Mouse (Mus musculus) liver, postnatal 0 days (tissue): ENCODE data around the gene Ifnab. TPM values are rescaled to one million over a fixed set of nuclear protein-coding genes. Genes with fewer than 3 reads are reported as not detected.

Experiments used
- ATAC-seq: fragments of 200-750 bp; cut with Nextera tagmentation; 2 replicates; pipeline ENCODE4 v1.8.0; 2017; ENCODE audit warnings: mild to moderate bottlenecking, moderate library complexity
- DNase-seq: peaks from one replicate; pipeline ENCODE4 v3.0.0-alpha.2; 2016
- H3K27ac ChIP-seq: fragments of 300-500 bp; sonication (generic); 2 replicates; pipeline ENCODE4 v1.5.1; 2014; ENCODE audit warnings: antibody characterized with exemption, moderate library complexity, mild to moderate bottlenecking, low read depth
- H3K27me3 ChIP-seq: fragments of 300-500 bp; sonication (generic); 2 replicates; pipeline ENCODE4 v1.6.1; 2014; ENCODE audit warnings: low read length, control low read depth, mixed read lengths; ENCODE audit not compliant: insufficient read depth
- H3K36me3 ChIP-seq: fragments of 300-500 bp; sonication (generic); replicated peaks from 2 replicates; pipeline ENCODE4 v1.6.1; 2014; ENCODE audit warnings: mild to moderate bottlenecking, control low read depth, low read length, moderate library complexity, mixed read lengths; ENCODE audit not compliant: insufficient read depth
- H3K4me1 ChIP-seq: fragments of 300-500 bp; sonication (generic); 2 replicates; pipeline ENCODE4 v1.6.1; 2014; ENCODE audit warnings: antibody characterized with exemption, mild to moderate bottlenecking, control low read depth; ENCODE audit not compliant: insufficient read depth
- H3K4me2 ChIP-seq: fragments of 300-500 bp; sonication (generic); 2 replicates; pipeline ENCODE4 v1.6.1; 2014; ENCODE audit warnings: low read depth, mild to moderate bottlenecking, low read length, moderate library complexity, mixed read lengths
- H3K4me3 ChIP-seq: fragments of 300-500 bp; sonication (generic); 2 replicates; pipeline ENCODE4 v1.5.1; 2014; ENCODE audit warnings: low read depth, low read length
- H3K9ac ChIP-seq: fragments of 300-500 bp; sonication (generic); replicated peaks from 2 replicates; pipeline ENCODE4 v1.6.1; 2014; ENCODE audit warnings: mild to moderate bottlenecking, moderate library complexity
- H3K9me3 ChIP-seq: fragments of 300-500 bp; sonication (generic); 2 replicates; pipeline ENCODE4 v1.6.1; 2016; ENCODE audit warnings: mild to moderate bottlenecking, control low read depth, low read length, mixed read lengths
- CTCF ChIP-seq: sonication (generic); IDR thresholded peaks from 2 replicates; pipeline ENCODE4 v1.5.1; 2016; ENCODE audit warnings: antibody characterized with exemption, low read depth
- EP300 ChIP-seq: IDR thresholded peaks from 2 replicates; pipeline ENCODE4 v1.6.1; 2016; ENCODE audit warnings: antibody characterized with exemption, low read depth, mild to moderate bottlenecking
- WGBS: fragments of 180-500 bp; shearing (Covaris S2); extraction: QIAGEN DNeasy Blood & Tissue Kit; methylation state at CpG from one replicate; pipeline ENCODE4 v1.1.7; 2014; ENCODE audit not compliant: insufficient replicate concordance; 5-methylcytosine and 5-hydroxymethylcytosine counted together
- polyA plus RNA-seq: library from polyadenylated mRNA; unstranded; fragments of >200 nt; fragmentation: Nextera tagmentation; extraction: Ambion mirVana; gene quantifications from 2 replicates; pipeline ENCODE4 v1.2.1, GENCODE M21; 2015

Gene Ifnab
- polyA plus RNA-seq, result not detected in 2 replicates

- H3K4me3 ChIP-seq, result no peak within 1 kb of the TSS
- ATAC-seq (no peak), DNase-seq (no peak)
- no peak within 1 kb of the TSS for H3K9ac ChIP-seq
- 52% methylated on average over 2 of the region's 2 CpGs for WGBS
- no peaks in the 10 kb centered on the region for H3K4me1 ChIP-seq
- TF ChIP-seq CTCF, result no peak
- TF ChIP-seq EP300, result no peak
- H3K9me3 ChIP-seq, result no peaks in the 10 kb centered on the region
- H3K36me3 ChIP-seq, result no peaks in the 10 kb centered on the region
- no peaks in the 10 kb centered on the region for H3K27me3 ChIP-seq
- H3K27ac ChIP-seq, result no peak within 1 kb of the TSS
- no peak within 1 kb of the TSS for H3K4me2 ChIP-seq
These were observed at the start of gene Ifnab for GRCm38 (mm10) chr4:88691259-88691658. Gene Ifnab, minus strand, starts transcription at chr4:88691359.

- Histone ChIP-seq H3K4me2 (no peak overlapping the region), H3K4me3 (no peak overlapping the region), H3K27ac (no peak overlapping the region), H3K9ac (no peak overlapping the region), H3K4me1 (no peaks in the 10 kb centered on the region), H3K36me3 (no peaks in the 10 kb centered on the region), H3K27me3 (no peaks in the 10 kb centered on the region), H3K9me3 (no peaks in the 10 kb centered on the region)
- ATAC-seq (no peak), DNase-seq (no peak)
- TF ChIP-seq CTCF, result no peak
- no peak for TF ChIP-seq EP300
- WGBS, result 75% methylated on average over 6 of the region's 6 CpGs
These were observed 47.9 kb upstream of the Ifnab start for GRCm38 (mm10) chr4:88739036-88739435.

GRCm38 (mm10) chr4:88738480-88738879, 47.3 kb upstream of the Ifnab start:
- no peak overlapping the region for H3K9ac ChIP-seq
- no peak overlapping the region for H3K4me2 ChIP-seq
- H3K27ac ChIP-seq, result no peak overlapping the region
- no peaks in the 10 kb centered on the region for H3K4me1 ChIP-seq
- H3K36me3 ChIP-seq, result no peaks in the 10 kb centered on the region
- ATAC-seq (no peak; the same call in 1 of the 2 replicates), DNase-seq (peak; percentile 87)
- WGBS, result 2% methylated on average over 2 of the region's 2 CpGs
- no peaks in the 10 kb centered on the region for H3K9me3 ChIP-seq
- H3K27me3 ChIP-seq, result no peaks in the 10 kb centered on the region
- TF ChIP-seq CTCF (peak; percentile 92), EP300 (no peak)
- H3K4me3 ChIP-seq, result no peak overlapping the region

- DNase-seq (peak; percentile 41), ATAC-seq (peak; percentile 44; the same call in 1 of the 2 replicates)
- H3K9ac ChIP-seq, result no peak overlapping the region
- H3K4me3 ChIP-seq, result no peak overlapping the region
- H3K27me3 ChIP-seq, result no peaks in the 10 kb centered on the region
- H3K36me3 ChIP-seq, result no peaks in the 10 kb centered on the region
- no peaks in the 10 kb centered on the region for H3K4me1 ChIP-seq
- no peaks in the 10 kb centered on the region for H3K9me3 ChIP-seq
- peak overlapping the region; percentile 44 for H3K4me2 ChIP-seq
- no peak overlapping the region for H3K27ac ChIP-seq
- TF ChIP-seq EP300 (no peak), CTCF (peak; percentile 85)
- 0% methylated on average over 1 of the region's 1 CpGs for WGBS
These were observed 36.2 kb upstream of the Ifnab start for GRCm38 (mm10) chr4:88727324-88727723.

- 27% methylated on average over 6 of the region's 6 CpGs for WGBS
- Histone ChIP-seq H3K9ac (no peak overlapping the region), H3K4me3 (no peak overlapping the region), H3K27me3 (no peaks in the 10 kb centered on the region), H3K9me3 (no peaks in the 10 kb centered on the region), H3K4me2 (peak overlapping the region; percentile 44), H3K4me1 (no peaks in the 10 kb centered on the region), H3K27ac (0 out of 2 replicates have a peak overlapping the region, but pooled peaks have one; percentile 16), H3K36me3 (no peaks in the 10 kb centered on the region)
- ATAC-seq (no peak), DNase-seq (no peak)
- no peak for TF ChIP-seq EP300
- TF ChIP-seq CTCF, result no peak
These were observed 35.6 kb upstream of the Ifnab start for GRCm38 (mm10) chr4:88726727-88727126.

- TF ChIP-seq EP300 (no peak), CTCF (no peak)
- Histone ChIP-seq H3K4me3 (no peak overlapping the region), H3K9me3 (no peaks in the 10 kb centered on the region), H3K4me1 (peaks cover 14% of the 10 kb centered on the region), H3K9ac (no peak overlapping the region), H3K4me2 (no peak overlapping the region), H3K36me3 (peaks cover 11% of the 10 kb centered on the region), H3K27me3 (no peaks in the 10 kb centered on the region), H3K27ac (no peak overlapping the region)
- WGBS, result 58% methylated on average over 8 of the region's 8 CpGs
- ATAC-seq (no peak), DNase-seq (no peak)
These were observed 32.4 kb upstream of the Ifnab start for GRCm38 (mm10) chr4:88723497-88724090.
